11 mouse cellular contexts compared by ENCODE assay signal in genomic region chr11:45404377-45405029, GRCm38 (mm10).
"Had no signal": no experiment of that assay in that cellular context is flagged by ENCODE, and none has a peak within 500 bp of the region (broad histone marks: within the 10 kb centered on the region; RNA-seq: fewer than 3 reads in every experiment).

No protein-coding gene starts in this region.

- H3K4me3 ChIP-seq: limb, embryonic 15.5 days; liver, embryonic 13.5 days; midbrain, embryonic 13.5 days had no signal

- H3K9ac ChIP-seq: limb, embryonic 15.5 days; liver, embryonic 13.5 days; liver, postnatal 0 days; midbrain, embryonic 13.5 days had no signal

- H3K4me2 ChIP-seq: limb, embryonic 15.5 days; liver, embryonic 13.5 days; midbrain, embryonic 13.5 days had no signal

- H3K36me3 ChIP-seq: limb, embryonic 15.5 days; liver, embryonic 13.5 days; midbrain, embryonic 13.5 days had no signal

- DNase-seq: kidney, adult 11 months; kidney, adult 9 months; kidney, postnatal 36 days; layer of hippocampus, adult 9-11 months; layer of hippocampus, postnatal 36 days; liver, embryonic 13.5 days; liver, postnatal 0 days; thymus, postnatal 36 days had no signal

- H3K9me3 ChIP-seq: limb, embryonic 15.5 days; liver, embryonic 13.5 days; midbrain, embryonic 13.5 days had no signal

- ATAC-seq: liver, postnatal 0 days; midbrain, embryonic 13.5 days had no signal

- H3K4me1 ChIP-seq: limb, embryonic 15.5 days; liver, embryonic 13.5 days; midbrain, embryonic 13.5 days had no signal

- H3K27ac ChIP-seq: kidney, postnatal 0 days; limb, embryonic 15.5 days; liver, embryonic 13.5 days; midbrain, embryonic 13.5 days had no signal

- H3K27me3 ChIP-seq: limb, embryonic 15.5 days; liver, embryonic 13.5 days; midbrain, embryonic 13.5 days had no signal
